Mouse (Mus musculus): Measurements from ENCODE around the gene Necab3. TPM values are rescaled to one million over a fixed set of nuclear protein-coding genes. Genes with fewer than 3 reads are reported as not detected.
A peak's percentile ranks its signal among the peaks of the same experiment; 100 is the strongest.

Gene Necab3
- polyA plus RNA-seq (2016; fragmentation: Nextera tagmentation; extraction: Ambion mirVana), result 1.0 and 1.3 TPM in 2 replicates

GRCm38 (mm10) chr2:154558264-154559039 is at the start of gene Necab3:
Necab3 (minus strand) TSS chr2:154558890.
- Histone ChIP-seq H3K27me3 (replicated peaks) (no peaks in the 10 kb centered on the region), H3K36me3 (peaks cover 40% of the 10 kb centered on the region), H3K4me3 (peak within 1 kb of the TSS; percentile 42), H3K9ac (peak within 1 kb of the TSS; percentile 50), H3K9me3 (replicated peaks) (no peaks in the 10 kb centered on the region), H3K27ac (no peak within 1 kb of the TSS), H3K4me2 (peak within 1 kb of the TSS; percentile 70), H3K4me1 (peaks cover 32% of the 10 kb centered on the region)
- 3% methylated on average over 34 of the region's 34 CpGs for WGBS (ENCODE audit: insufficient replicate concordance)
- peak; percentile 77 for ATAC-seq

- Histone ChIP-seq H3K36me3 (no peaks in the 10 kb centered on the region), H3K9me3 (replicated peaks) (no peaks in the 10 kb centered on the region), H3K27me3 (replicated peaks) (0 out of 2 replicates have a peak, but pooled peaks cover 3% of the 10 kb centered on the region), H3K4me2 (no peak overlapping the region), H3K9ac (no peak overlapping the region), H3K4me1 (peaks cover 54% of the 10 kb centered on the region), H3K4me3 (no peak overlapping the region), H3K27ac (no peak overlapping the region)
- 68% methylated on average over 1 of the region's 1 CpGs for WGBS (ENCODE audit: insufficient replicate concordance)
- ATAC-seq, result no peak
Measured at GRCm38 (mm10) chr2:154606965-154607364, 48.3 kb upstream of the Necab3 start.

- H3K4me3 ChIP-seq, result peak overlapping the region; percentile 58
- peak overlapping the region; percentile 81 for H3K4me2 ChIP-seq
- H3K27me3 ChIP-seq (replicated peaks), result 0 out of 2 replicates have a peak, but pooled peaks cover 3% of the 10 kb centered on the region
- H3K4me1 ChIP-seq, result peaks cover 43% of the 10 kb centered on the region
- 0 out of 2 replicates have a peak, but pooled peaks cover 2% of the 10 kb centered on the region for H3K36me3 ChIP-seq
- H3K27ac ChIP-seq, result peak overlapping the region; percentile 87
- WGBS (ENCODE audit: insufficient replicate concordance), result 23% methylated on average over 7 of the region's 7 CpGs
- H3K9me3 ChIP-seq (replicated peaks), result no peaks in the 10 kb centered on the region
- 0 out of 2 replicates have a peak, but pooled peaks have one; percentile 0 for ATAC-seq
- peak overlapping the region; percentile 65 for H3K9ac ChIP-seq
Measured at GRCm38 (mm10) chr2:154604156-154604555, 45.5 kb upstream of the Necab3 start.

GRCm38 (mm10) chr2:154603638-154604153 is 45.0 kb upstream of the Necab3 start, which contains the start of gene Pxmp4:
Pxmp4 (minus strand) TSS chr2:154603708.
- Histone ChIP-seq H3K36me3 (0 out of 2 replicates have a peak, but pooled peaks cover 2% of the 10 kb centered on the region), H3K9me3 (replicated peaks) (no peaks in the 10 kb centered on the region), H3K4me2 (peak within 1 kb of the TSS; percentile 81), H3K4me1 (peaks cover 39% of the 10 kb centered on the region), H3K27me3 (replicated peaks) (0 out of 2 replicates have a peak, but pooled peaks cover 3% of the 10 kb centered on the region), H3K4me3 (peak within 1 kb of the TSS; percentile 85), H3K27ac (peak within 1 kb of the TSS; percentile 92), H3K9ac (peak within 1 kb of the TSS; percentile 92)
- peak; percentile 100 for ATAC-seq
- WGBS (ENCODE audit: insufficient replicate concordance), result under 1% methylated on average over 13 of the region's 13 CpGs

- peaks cover 38% of the 10 kb centered on the region for H3K4me1 ChIP-seq
- ATAC-seq, result no peak
- H3K27me3 ChIP-seq (replicated peaks), result no peaks in the 10 kb centered on the region
- peak overlapping the region; percentile 85 for H3K4me3 ChIP-seq
- H3K9ac ChIP-seq, result peak overlapping the region; percentile 92
- 0 out of 2 replicates have a peak, but pooled peaks cover 2% of the 10 kb centered on the region for H3K36me3 ChIP-seq
- H3K4me2 ChIP-seq, result peak overlapping the region; percentile 79
- H3K27ac ChIP-seq, result peak overlapping the region; percentile 92
- 9% methylated on average over 22 of the region's 22 CpGs for WGBS (ENCODE audit: insufficient replicate concordance)
- no peaks in the 10 kb centered on the region for H3K9me3 ChIP-seq (replicated peaks)
Measured at GRCm38 (mm10) chr2:154603007-154603637, 44.4 kb upstream of the Necab3 start.

GRCm38 (mm10) chr2:154601324-154601723 is 42.6 kb upstream of the Necab3 start:
- no peak overlapping the region for H3K4me3 ChIP-seq
- WGBS (ENCODE audit: insufficient replicate concordance), result 64% methylated on average over 3 of the region's 3 CpGs
- H3K4me1 ChIP-seq, result peaks cover 38% of the 10 kb centered on the region
- no peak for ATAC-seq
- H3K4me2 ChIP-seq, result no peak overlapping the region
- H3K9me3 ChIP-seq (replicated peaks), result no peaks in the 10 kb centered on the region
- H3K36me3 ChIP-seq, result 0 out of 2 replicates have a peak, but pooled peaks cover 8% of the 10 kb centered on the region
- H3K27ac ChIP-seq, result no peak overlapping the region
- H3K9ac ChIP-seq, result no peak overlapping the region
- H3K27me3 ChIP-seq (replicated peaks), result no peaks in the 10 kb centered on the region

- WGBS (ENCODE audit: insufficient replicate concordance), result 61% methylated on average over 6 of the region's 6 CpGs
Measured at GRCm38 (mm10) chr2:154600586-154600985, 41.9 kb upstream of the Necab3 start.

GRCm38 (mm10) chr2:154597399-154597798 is 38.7 kb upstream of the Necab3 start:
- peaks cover 47% of the 10 kb centered on the region for H3K36me3 ChIP-seq
- H3K9ac ChIP-seq, result no peak overlapping the region
- peaks cover 9% of the 10 kb centered on the region for H3K4me1 ChIP-seq
- 79% methylated on average over 3 of the region's 3 CpGs for WGBS (ENCODE audit: insufficient replicate concordance)
- no peaks in the 10 kb centered on the region for H3K27me3 ChIP-seq (replicated peaks)
- H3K9me3 ChIP-seq (replicated peaks), result 0 out of 2 replicates have a peak, but pooled peaks cover 3% of the 10 kb centered on the region
- H3K27ac ChIP-seq, result no peak overlapping the region
- no peak overlapping the region for H3K4me2 ChIP-seq
- no peak for ATAC-seq
- no peak overlapping the region for H3K4me3 ChIP-seq

More at GRCm38 (mm10) chr2:154600586-154600985, 41.9 kb upstream of the Necab3 start:
- Histone ChIP-seq H3K4me1 (peaks cover 34% of the 10 kb centered on the region), H3K27me3 (replicated peaks) (no peaks in the 10 kb centered on the region), H3K9ac (no peak overlapping the region), H3K4me2 (no peak overlapping the region), H3K9me3 (replicated peaks) (no peaks in the 10 kb centered on the region), H3K36me3 (peaks cover 15% of the 10 kb centered on the region; the same call in 1 of the 2 replicates), H3K4me3 (no peak overlapping the region), H3K27ac (no peak overlapping the region)
- no peak for ATAC-seq

- Histone ChIP-seq H3K9ac (no peak overlapping the region), H3K36me3 (peaks cover 55% of the 10 kb centered on the region), H3K27me3 (replicated peaks) (no peaks in the 10 kb centered on the region), H3K9me3 (replicated peaks) (0 out of 2 replicates have a peak, but pooled peaks cover 3% of the 10 kb centered on the region), H3K4me1 (peaks cover 7% of the 10 kb centered on the region; the same call in 1 of the 2 replicates), H3K27ac (no peak overlapping the region), H3K4me3 (no peak overlapping the region), H3K4me2 (no peak overlapping the region)
- WGBS (ENCODE audit: insufficient replicate concordance), result 77% methylated on average over 5 of the region's 5 CpGs
- no peak for ATAC-seq
Measured at GRCm38 (mm10) chr2:154595775-154596174, 37.1 kb upstream of the Necab3 start.

- H3K4me1 ChIP-seq, result no peaks in the 10 kb centered on the region
- no peak overlapping the region for H3K4me3 ChIP-seq
- no peak overlapping the region for H3K27ac ChIP-seq
- 0 out of 2 replicates have a peak, but pooled peaks have one; percentile 52 for ATAC-seq
- 0 out of 2 replicates have a peak, but pooled peaks cover 3% of the 10 kb centered on the region for H3K9me3 ChIP-seq (replicated peaks)
- H3K27me3 ChIP-seq (replicated peaks), result no peaks in the 10 kb centered on the region
- no peak overlapping the region for H3K9ac ChIP-seq
- WGBS (ENCODE audit: insufficient replicate concordance), result 51% methylated on average over 3 of the region's 3 CpGs
- H3K36me3 ChIP-seq, result peaks cover 56% of the 10 kb centered on the region
- H3K4me2 ChIP-seq, result no peak overlapping the region
Measured at GRCm38 (mm10) chr2:154593025-154593424, 34.3 kb upstream of the Necab3 start.

GRCm38 (mm10) chr2:154591239-154591638 is 32.5 kb upstream of the Necab3 start:
- no peaks in the 10 kb centered on the region for H3K4me1 ChIP-seq
- peaks cover 67% of the 10 kb centered on the region for H3K36me3 ChIP-seq
- H3K27me3 ChIP-seq (replicated peaks), result no peaks in the 10 kb centered on the region
- no peak overlapping the region for H3K9ac ChIP-seq
- H3K4me3 ChIP-seq, result no peak overlapping the region
- no peak overlapping the region for H3K27ac ChIP-seq
- 0 out of 2 replicates have a peak, but pooled peaks cover 3% of the 10 kb centered on the region for H3K9me3 ChIP-seq (replicated peaks)
- ATAC-seq, result no peak
- 66% methylated on average over 3 of the region's 3 CpGs for WGBS (ENCODE audit: insufficient replicate concordance)
- H3K4me2 ChIP-seq, result no peak overlapping the region

Data from liver, embryonic 12.5 days (tissue).